Mouse (Mus musculus) T-cell, adult 2 months (primary cell): ENCODE data around the gene Lmbr1.
A peak's percentile ranks its signal among the peaks of the same experiment; 100 is the strongest.

Source experiments
- DNase-seq: peaks from one replicate; pipeline ENCODE4 v3.0.0; 2022; ENCODE audit warnings: low spot score

Lmbr1 gene

DNA sequence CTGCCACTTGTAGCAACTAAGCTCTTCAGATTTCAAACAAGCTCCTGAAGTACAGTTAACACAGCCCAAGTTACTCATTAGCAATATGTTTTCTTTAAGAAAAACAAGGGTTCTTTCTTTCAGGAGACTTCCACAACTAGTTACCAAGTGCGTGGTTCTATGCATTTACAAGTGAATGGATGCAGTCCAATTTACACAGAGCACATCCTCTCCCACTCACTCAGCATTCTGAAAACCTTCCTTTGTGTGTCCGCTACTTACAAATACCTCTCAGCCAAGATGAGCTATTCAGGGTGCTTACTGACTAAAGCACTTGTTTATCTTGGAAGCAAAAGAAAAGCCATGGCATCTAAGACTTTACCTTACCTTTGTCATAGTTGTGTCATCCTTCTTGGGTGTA is 124.3 kb downstream of the Lmbr1 start:
- no peak for DNase-seq

DNA sequence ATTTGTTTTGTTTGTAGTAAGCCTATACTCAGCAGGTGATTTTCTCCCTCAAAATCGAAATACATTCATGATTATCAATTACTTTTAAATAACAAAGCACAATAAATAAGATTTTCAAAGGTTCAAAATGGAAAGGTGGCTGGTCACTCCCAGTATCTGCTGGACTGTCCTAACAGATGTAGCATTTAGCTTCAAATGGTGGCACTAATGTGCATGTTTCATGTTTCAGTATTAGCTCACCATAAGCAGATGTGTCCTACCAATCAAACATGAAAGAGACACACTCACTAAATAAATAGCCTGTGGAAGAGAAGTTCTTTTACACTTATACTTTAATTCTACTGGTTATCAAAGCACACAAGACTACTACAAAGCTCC is 126.7 kb downstream of the Lmbr1 start:
- no peak for DNase-seq

DNA sequence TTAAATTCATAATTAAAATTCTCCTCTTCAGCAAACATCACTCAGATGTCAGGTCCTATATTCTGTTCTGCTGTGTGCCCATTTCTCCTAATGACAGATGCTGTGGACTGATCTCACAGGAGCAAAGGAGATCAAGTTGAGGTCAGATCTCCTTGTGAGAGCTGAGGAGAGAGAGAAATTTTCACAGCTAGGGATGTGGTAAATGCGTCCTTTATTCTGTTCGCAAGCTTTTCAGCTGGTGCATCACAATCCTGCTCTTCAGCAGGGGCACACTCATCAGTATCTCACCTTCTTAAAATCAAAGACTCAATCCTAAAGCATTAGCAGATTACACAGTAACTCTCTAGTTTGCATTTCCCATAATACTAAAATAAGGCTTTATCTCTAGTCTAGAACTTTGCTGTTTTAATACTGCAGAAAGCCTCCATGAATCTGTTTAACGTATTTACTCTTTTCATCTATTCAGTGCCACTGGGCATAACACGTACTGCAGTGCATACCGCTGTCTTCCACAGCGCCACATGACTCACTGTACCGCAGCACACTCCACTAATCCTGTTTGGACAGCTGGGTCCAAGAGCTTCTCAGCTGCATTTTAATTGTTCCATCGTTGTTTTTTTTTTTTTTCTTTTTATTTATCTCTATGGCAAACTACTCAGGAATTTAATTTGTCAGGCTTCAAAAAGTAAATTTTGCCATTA is 127.2 kb downstream of the Lmbr1 start:
- DNase-seq, result no peak

DNA sequence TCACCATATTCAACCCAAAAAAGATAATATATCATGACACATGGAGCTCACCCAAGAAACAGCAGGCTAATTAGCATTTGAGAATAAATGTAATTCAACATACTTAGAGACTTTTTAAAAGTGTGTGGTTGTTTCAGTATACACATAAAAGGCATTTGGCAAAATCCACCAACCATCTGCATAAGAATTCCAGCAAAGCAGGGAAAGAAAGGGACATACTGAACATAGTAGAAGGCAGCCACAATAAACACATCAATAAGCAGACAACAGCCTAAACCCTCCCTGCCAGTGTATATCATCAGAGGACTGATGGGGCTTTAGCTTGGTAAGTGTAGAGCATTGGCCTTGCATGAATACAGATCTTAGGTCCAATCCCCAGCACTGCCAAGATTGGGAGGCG is 133.4 kb downstream of the Lmbr1 start:
- DNase-seq, result no peak

DNA sequence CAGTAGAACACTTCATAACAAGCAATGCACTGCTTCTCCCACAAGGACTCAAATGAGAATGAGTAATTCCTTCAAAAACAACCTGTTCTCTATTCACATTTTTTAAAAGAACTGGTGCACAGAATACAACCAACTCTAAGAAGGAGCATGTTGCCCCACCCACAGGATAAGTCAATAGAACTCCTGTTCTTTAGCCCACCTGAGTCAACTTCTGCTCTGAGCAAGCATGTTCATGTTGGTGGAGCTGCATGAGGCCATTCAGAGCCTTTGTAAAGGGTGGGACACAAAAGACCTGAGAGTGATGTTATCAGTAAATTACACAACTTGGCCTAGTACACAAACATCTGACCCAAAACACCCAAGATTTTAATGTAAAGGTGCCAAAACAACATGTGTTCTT is 139.8 kb downstream of the Lmbr1 start:
- no peak for DNase-seq

DNA sequence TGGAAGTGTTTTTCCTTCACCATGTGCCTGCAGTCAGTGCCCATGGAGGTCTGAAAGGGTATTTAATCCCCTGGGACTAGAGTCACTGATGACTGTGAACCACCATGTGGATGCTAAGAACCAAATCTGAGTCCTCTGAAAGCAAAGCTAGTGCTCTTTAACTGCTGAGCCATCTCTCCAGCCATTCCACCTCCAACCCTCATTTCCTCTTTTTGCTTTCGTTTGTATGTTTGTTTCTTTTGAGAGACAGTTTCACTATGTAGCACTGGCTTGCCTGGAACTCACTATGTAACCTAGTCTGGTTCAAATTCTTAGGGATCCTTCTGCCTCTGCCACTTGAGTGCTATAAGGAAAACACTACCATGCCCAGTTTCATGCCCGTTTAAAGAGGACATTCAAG is 147.7 kb downstream of the Lmbr1 start:
- DNase-seq, result no peak

DNA sequence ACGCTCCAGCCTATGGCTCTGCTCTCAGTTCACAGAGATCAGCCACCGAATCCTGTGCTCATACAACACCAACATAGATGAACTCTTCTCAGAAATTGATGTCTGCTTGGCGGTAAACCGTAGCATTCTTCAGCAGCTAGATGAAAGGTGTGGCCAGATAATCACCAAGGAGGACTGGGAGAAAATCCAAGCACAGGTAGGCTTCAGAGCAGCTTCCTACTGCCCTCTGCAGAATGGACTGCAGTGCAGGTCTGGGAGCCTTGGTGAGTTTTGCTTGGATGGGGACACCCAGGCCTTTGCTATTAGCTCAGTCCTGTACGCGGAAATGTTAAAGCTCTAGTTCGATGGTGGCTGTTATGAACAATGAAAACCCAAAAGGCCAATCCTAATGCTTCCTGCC is 154.1 kb downstream of the Lmbr1 start:
- DNase-seq, result no peak

DNA sequence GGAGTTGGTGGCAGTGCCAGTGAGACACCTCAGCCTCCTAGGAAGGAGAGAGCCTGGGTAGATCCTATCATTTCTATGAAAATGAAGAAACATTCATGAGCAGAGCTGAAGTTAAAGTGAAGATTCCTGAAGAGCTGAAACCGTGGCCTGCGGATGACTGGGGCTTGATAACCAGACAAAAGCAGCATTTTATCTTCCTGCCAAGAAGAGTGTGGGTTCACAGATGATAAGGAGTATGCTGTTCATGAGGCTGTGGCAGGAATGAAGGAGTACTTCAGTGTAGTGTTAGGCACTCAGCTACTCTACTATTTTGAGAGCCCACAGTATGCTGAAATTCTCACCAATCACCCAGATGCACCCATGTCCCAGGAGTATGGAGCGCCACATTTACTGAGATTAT is 160.2 kb downstream of the Lmbr1 start:
- no peak for DNase-seq

DNA sequence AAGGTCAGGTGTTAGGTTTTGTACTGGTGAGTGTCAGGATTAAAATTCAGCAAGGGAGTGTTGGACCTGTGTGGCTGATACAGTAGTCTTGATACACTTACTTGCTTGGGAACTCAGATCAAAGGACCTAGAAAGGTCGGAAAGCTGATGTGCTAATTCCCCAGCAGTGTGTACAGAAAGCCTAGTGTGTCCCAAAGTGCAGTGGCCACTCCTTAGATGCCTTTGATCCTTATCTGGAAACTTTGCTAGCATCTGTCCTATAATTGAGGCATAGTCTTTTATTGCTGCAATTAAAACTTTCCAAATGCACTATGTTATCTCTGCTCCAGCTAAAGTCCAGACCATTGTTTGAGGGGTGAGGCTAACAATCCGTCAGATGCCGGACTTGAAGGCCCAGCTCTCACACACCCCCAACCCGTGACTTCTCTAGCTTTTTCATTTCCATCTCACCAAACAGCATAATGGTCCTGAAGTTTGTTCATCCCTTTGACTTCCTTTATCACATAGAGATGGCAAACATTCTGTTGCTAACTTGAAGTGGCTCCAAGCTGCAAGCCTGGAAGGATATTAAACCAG is 166.1 kb downstream of the Lmbr1 start:
- no peak for DNase-seq

DNA sequence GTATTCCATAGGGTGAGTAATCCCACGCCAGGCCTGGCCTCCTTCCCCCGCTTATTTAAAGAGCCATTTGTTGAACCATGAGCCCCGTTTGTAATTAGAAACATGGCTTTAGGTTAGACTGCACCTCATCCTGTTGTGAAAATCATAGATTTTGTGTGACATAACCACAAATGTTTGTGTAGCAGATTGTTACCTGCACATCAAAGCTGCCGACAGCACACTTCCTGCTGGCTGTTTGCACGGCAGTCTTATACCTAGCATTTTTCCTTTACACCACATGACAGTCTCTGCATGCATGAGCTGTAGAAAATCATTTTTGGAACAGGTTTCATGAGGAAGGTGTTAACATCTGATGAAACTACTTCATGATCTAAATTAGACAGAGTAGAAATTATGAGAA is 172.5 kb downstream of the Lmbr1 start:
- DNase-seq, result peak; percentile 68

DNA sequence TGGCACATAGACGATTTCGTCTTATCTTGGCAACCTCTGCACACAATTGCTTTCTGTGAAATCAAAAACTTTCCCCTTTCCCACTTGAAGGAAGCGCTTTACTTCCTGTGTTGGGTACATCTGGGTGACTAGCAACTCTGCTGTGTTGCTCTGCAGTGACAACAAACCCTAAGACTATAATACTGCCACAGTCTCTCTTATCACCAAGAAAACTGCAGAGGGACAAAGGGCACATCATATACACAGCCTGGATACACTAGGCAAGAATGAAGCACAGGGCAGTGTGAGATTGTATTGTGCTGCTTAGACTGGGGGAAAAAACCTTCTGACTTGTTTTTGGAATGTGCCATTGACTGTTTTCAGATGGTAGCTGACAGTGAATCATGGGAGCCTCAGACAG is 178.3 kb downstream of the Lmbr1 start:
- peak; percentile 17 for DNase-seq

DNA sequence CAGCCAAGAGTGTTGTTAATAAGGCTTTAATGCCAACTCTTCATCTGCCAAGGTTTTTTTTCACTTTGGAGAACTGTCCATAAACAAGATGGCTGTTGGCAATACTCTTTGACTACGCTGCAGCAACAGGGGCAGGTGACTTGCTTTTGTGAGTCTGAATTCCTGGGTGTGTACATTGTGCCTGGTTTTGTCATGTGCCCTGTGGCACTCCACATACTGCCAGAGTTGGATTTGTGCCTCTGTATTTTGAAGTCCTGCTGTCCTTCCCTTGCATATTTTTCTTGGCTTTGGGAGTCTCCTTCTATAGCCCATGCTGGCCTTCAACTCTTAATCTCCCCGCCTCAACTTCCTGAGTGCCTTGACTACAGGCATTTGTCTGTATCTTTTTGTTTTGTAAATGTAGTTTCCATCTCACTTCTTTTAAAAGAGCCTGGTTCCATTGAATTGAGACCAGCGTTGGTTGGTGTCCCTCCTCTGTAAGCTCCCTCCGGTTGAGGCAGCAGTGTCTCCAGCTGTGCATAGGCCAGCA is 179.2 kb downstream of the Lmbr1 start:
- DNase-seq, result no peak

DNA sequence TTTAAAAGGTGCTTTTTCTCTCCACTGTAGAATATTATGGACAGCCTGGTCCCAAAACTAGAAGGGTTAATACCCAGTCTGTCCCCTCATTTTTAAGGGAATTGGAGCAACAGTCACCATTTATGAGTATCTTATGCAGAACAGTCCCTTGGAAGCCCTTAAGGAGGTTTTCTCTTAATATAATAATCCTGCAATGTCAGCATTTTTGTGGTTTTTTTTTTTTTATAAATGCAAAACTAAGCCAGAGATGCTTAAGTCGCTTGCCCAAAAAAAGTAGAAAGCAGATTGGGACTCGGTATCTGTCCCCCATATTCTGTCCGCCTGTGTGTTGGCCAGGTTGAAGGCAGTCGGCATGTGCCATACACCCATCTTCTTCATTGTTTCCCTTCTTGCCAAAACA is 181.0 kb downstream of the Lmbr1 start:
- DNase-seq, result no peak

DNA sequence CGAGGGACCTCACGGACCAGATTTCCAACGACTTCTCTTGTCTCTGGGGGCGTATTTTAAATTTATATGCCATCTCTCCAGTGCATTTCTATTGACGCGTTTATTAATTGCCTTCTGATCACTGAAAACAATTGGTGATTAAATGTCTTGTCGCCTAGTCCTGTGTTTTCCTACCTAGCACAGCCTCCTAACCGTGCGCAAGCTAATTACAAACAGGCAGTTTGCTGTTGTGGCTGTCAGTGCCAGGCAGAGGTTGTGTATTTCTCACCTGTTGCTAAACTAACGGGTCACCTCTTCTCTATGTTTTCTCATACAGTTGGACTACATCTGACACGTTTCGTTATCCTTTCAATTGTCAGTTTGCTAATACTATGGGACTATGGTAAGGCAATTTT is 181.9 kb downstream of the Lmbr1 start:
- DNase-seq, result no peak

DNA sequence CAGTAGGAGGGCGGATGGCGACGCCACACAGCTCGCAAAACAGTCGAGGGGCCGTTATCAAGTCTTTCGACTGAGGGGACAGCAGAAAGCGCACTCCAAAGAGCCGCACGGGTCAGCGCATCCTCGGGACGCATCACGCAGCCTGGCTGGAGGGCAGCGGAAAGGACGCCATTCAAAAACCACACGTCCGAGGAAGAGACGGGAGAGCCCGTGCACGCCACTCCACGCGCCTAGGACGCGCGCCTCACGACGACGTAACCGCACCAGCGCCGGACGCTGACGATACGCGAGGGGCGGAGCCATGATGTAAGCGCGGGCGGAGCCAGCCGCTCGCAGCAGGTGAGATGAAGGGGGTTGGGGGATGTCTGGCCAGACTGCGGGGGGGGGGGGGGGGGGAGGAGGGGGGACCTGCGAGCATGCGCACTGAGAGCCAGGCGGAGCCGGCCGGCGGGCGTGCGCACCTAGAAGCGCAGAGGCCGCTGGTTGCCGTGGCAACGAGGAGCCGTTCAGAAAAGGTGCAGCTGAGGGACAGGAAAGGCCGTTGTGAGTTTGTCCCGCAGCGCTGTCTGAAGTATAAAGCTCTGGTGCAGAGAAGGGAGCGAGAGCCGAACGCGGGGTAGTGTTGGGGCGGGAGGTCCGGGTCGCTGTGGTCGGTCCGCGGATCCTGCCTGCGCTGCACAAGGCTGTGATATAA is 182.5 kb downstream of the Lmbr1 start, which contains the start of gene Rnf32:
TSS of gene Rnf32 (plus strand) at position 423 of the 694 bp plus-strand sequence.
- DNase-seq, result peak; percentile 85

DNA sequence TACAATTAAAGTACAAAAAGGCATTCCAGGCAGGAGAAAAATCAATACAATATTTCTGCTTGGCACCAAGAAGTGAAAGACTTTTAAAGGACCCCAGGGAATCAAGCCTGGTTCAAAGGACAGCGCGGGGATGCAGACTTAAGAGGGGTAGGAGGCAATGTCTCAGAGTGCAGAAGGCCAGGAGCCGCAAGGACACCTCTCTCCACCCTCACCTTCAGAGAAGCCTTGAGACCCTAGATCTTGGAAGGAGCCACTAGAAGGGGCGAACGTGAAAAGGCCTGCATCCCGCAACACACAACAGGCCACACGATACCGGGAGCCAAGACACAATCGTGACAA is 183.0 kb downstream of the Lmbr1 start:
- no peak for DNase-seq

DNA sequence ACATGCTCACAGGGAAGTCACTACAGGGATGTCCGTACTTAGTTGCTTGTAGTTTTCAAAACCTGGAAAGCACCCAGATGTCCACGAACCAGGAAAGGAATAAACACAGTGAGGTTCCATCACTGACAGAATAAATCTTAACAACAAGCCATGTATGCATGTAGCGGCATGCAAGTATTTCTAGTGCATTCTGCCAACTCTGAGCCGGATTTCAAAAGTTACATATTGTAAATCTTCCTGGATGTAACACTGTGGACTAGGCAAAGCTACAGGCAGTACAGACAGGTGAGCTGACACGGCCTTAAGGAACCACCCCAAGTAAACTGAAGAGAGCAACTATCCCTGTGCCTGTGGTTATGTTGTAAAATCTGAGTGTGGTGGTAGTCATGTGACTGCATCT is 191.4 kb downstream of the Lmbr1 start:
- no peak for DNase-seq
